Comparison of ENCODE assay signal across 8 mouse cellular contexts in genomic region chr3:144801861-144802260, GRCm38 (mm10). TPM values are rescaled to one million over a fixed set of nuclear protein-coding genes. Genes with fewer than 3 reads are reported as not detected.
DNase-seq lines count a peak whose midpoint lies in the region; ATAC-seq and TF ChIP-seq lines count a peak whose summit lies in the region.
"Had no signal": no experiment of that assay in that cellular context is flagged by ENCODE, and none has a peak within 500 bp of the region (broad histone marks: within the 10 kb centered on the region; RNA-seq: fewer than 3 reads in every experiment).

No protein-coding gene starts in this region.

- no peaks in the 10 kb centered on the region for H3K9me3 ChIP-seq in hindbrain, embryonic 11.5 days (ENCODE audit: control insufficient read depth, low read length)
- no peaks in the 10 kb centered on the region for H3K9me3 ChIP-seq in hindbrain, embryonic 16.5 days (ENCODE audit: control insufficient read depth, low read length)
- H3K9me3 ChIP-seq in limb, embryonic 11.5 days (ENCODE audit: control insufficient read depth, low read length), result no peaks in the 10 kb centered on the region

- H3K36me3 ChIP-seq in hindbrain, embryonic 11.5 days (ENCODE audit: control insufficient read depth, insufficient read depth, low read length), result no peaks in the 10 kb centered on the region
- H3K36me3 ChIP-seq in hindbrain, embryonic 16.5 days (ENCODE audit: control insufficient read depth, insufficient read depth, low read length), result no peaks in the 10 kb centered on the region
- no peaks in the 10 kb centered on the region for H3K36me3 ChIP-seq in limb, embryonic 11.5 days (ENCODE audit: control insufficient read depth, insufficient read depth, low read length)

- WGBS in hindbrain, embryonic 11.5 days, result 34% methylated on average over 8 of the region's 8 CpGs
- 39% methylated on average over 8 of the region's 8 CpGs for WGBS in hindbrain, embryonic 16.5 days
- WGBS in limb, embryonic 11.5 days, result 32% methylated on average over 8 of the region's 8 CpGs

- TF ChIP-seq CTCF in brain, embryonic 14.5 days (IDR thresholded peaks at IDR 0.05; ENCODE audit: borderline replicate concordance, extremely low read depth, insufficient read depth, insufficient read length), result peak; percentile 34; the same call in 1 of the 2 replicates

- TF ChIP-seq POLR2A in brain, embryonic 14.5 days (IDR thresholded peaks at IDR 0.05; ENCODE audit: borderline replicate concordance, extremely low read depth, insufficient read depth, insufficient read length, poor library complexity, severe bottlenecking), result no peak

- no peaks in the 10 kb centered on the region for H3K27me3 ChIP-seq in hindbrain, embryonic 11.5 days (ENCODE audit: control insufficient read depth, insufficient read depth, low read length)
- no peaks in the 10 kb centered on the region for H3K27me3 ChIP-seq in hindbrain, embryonic 16.5 days (replicated peaks; ENCODE audit: control insufficient read depth, insufficient read depth, low read length)
- no peaks in the 10 kb centered on the region for H3K27me3 ChIP-seq in limb, embryonic 11.5 days (ENCODE audit: control insufficient read depth, insufficient read depth, low read length)

- H3K4me3 ChIP-seq in hindbrain, embryonic 11.5 days (ENCODE audit: low read depth, low read length), result no peak overlapping the region
- no peak overlapping the region for H3K4me3 ChIP-seq in hindbrain, embryonic 16.5 days (ENCODE audit: low read length)
- H3K4me3 ChIP-seq in limb, embryonic 11.5 days (ENCODE audit: low read depth, low read length), result no peak overlapping the region

- 0 out of 2 replicates have a peak, but pooled peaks have one; percentile 43 for ATAC-seq in hindbrain, embryonic 11.5 days (ENCODE audit: low FRiP score)
- ATAC-seq in hindbrain, embryonic 16.5 days, result no peak
- ATAC-seq in limb, embryonic 11.5 days (ENCODE audit: insufficient number of reproducible peaks, low FRiP score, low TSS enrichment, low read depth), result no peak

- no peak overlapping the region for H3K4me2 ChIP-seq in hindbrain, embryonic 11.5 days (replicated peaks; ENCODE audit: low read depth, low read length)
- no peak overlapping the region for H3K4me2 ChIP-seq in hindbrain, embryonic 16.5 days (ENCODE audit: low read length)
- no peak overlapping the region for H3K4me2 ChIP-seq in limb, embryonic 11.5 days (ENCODE audit: low read depth, severe bottlenecking)

- H3K27ac ChIP-seq in hindbrain, embryonic 11.5 days (ENCODE audit: low read depth, low read length), result no peak overlapping the region
- H3K27ac ChIP-seq in hindbrain, embryonic 16.5 days (ENCODE audit: low read depth, low read length), result no peak overlapping the region
- H3K27ac ChIP-seq in limb, embryonic 11.5 days (replicated peaks; ENCODE audit: low read depth, low read length), result no peak overlapping the region
- H3K27ac ChIP-seq: macrophage had no signal

- peak; percentile 63 for DNase-seq in hindbrain, embryonic 11.5 days (ENCODE audit: low spot score)
- DNase-seq in thymus, postnatal 0 days (ENCODE audit: low spot score), result peak; percentile 6
- DNase-seq in thymus, postnatal 14 days, result no peak
- peak; percentile 46 for DNase-seq in brain, embryonic 14.5 days (ENCODE audit: low read depth)
- DNase-seq in limb, embryonic 11.5 days (ENCODE audit: low spot score), result peak; percentile 71
- no peak for DNase-seq in natural killer cell, adult 2 months (ENCODE audit: low spot score in 2 of 2)

- no peak overlapping the region for H3K9ac ChIP-seq in hindbrain, embryonic 11.5 days (ENCODE audit: low read depth, low read length)
- H3K9ac ChIP-seq in hindbrain, embryonic 16.5 days (ENCODE audit: low read depth, low read length), result no peak overlapping the region
- no peak overlapping the region for H3K9ac ChIP-seq in limb, embryonic 11.5 days (ENCODE audit: low read length)

- no peaks in the 10 kb centered on the region for H3K4me1 ChIP-seq in hindbrain, embryonic 11.5 days (replicated peaks; ENCODE audit: control insufficient read depth, insufficient read depth, low read length)
- no peaks in the 10 kb centered on the region for H3K4me1 ChIP-seq in hindbrain, embryonic 16.5 days (ENCODE audit: control insufficient read depth, insufficient read depth, low read depth, low read length)
- H3K4me1 ChIP-seq in limb, embryonic 11.5 days (ENCODE audit: control insufficient read depth, insufficient read depth, low read length), result no peaks in the 10 kb centered on the region

RNA-seq across cellular contexts. Expression of gene Clca3a2, which starts 17.4 kb away (rescaled TPM):
- polyA plus RNA-seq in hindbrain, embryonic 11.5 days (2014; fragmentation: Nextera tagmentation; extraction: Ambion mirVana), result 0.29 TPM in 1 of 2 replicates, not detected in the other
- 0.04 TPM in 1 of 2 replicates, not detected in the other for polyA plus RNA-seq in hindbrain, embryonic 16.5 days (2015; fragmentation: Nextera tagmentation; extraction: Ambion mirVana)
- 1.1 and 1.3 TPM in 2 replicates for polyA plus RNA-seq in thymus, postnatal 0 days (2015; fragmentation: Nextera tagmentation; extraction: Ambion mirVana)
- 0.11 and 0.14 TPM in 2 replicates for polyA plus RNA-seq in brain, embryonic 14.5 days (2012; rRNA removed)
- polyA plus RNA-seq in limb, embryonic 11.5 days (2014; fragmentation: Nextera tagmentation; extraction: Ambion mirVana), result not detected in 2 replicates
- polyA plus RNA-seq: macrophage had no signal

RNA-seq across cellular contexts. Expression of gene Clca3a1, which starts 41.1 kb away (rescaled TPM):
- 0.06 TPM in 1 of 2 replicates, not detected in the other for polyA plus RNA-seq in hindbrain, embryonic 11.5 days (2014; fragmentation: Nextera tagmentation; extraction: Ambion mirVana)
- 0.26 and 0.31 TPM in 2 replicates for polyA plus RNA-seq in hindbrain, embryonic 16.5 days (2015; fragmentation: Nextera tagmentation; extraction: Ambion mirVana)
- 0.65 and 0.68 TPM in 2 replicates for polyA plus RNA-seq in thymus, postnatal 0 days (2015; fragmentation: Nextera tagmentation; extraction: Ambion mirVana)
- 0.34 and 0.54 TPM in 2 replicates for polyA plus RNA-seq in brain, embryonic 14.5 days (2012; rRNA removed)
- 0.11 TPM in 1 of 2 replicates, not detected in the other for polyA plus RNA-seq in limb, embryonic 11.5 days (2014; fragmentation: Nextera tagmentation; extraction: Ambion mirVana)
- polyA plus RNA-seq: macrophage had no signal

RNA-seq across cellular contexts. Expression of gene Clca3b, which starts 47.3 kb away (rescaled TPM):
- polyA plus RNA-seq in hindbrain, embryonic 11.5 days (2014; fragmentation: Nextera tagmentation; extraction: Ambion mirVana), result not detected in 2 replicates
- not detected in 2 replicates for polyA plus RNA-seq in hindbrain, embryonic 16.5 days (2015; fragmentation: Nextera tagmentation; extraction: Ambion mirVana)
- polyA plus RNA-seq in thymus, postnatal 0 days (2015; fragmentation: Nextera tagmentation; extraction: Ambion mirVana), result 0.84 and 1.0 TPM in 2 replicates
- not detected in 2 replicates for polyA plus RNA-seq in brain, embryonic 14.5 days (2012; rRNA removed)
- 0.07 TPM in 1 of 2 replicates, not detected in the other for polyA plus RNA-seq in limb, embryonic 11.5 days (2014; fragmentation: Nextera tagmentation; extraction: Ambion mirVana)
- polyA plus RNA-seq: macrophage had no signal

Comparison
In these comparisons a context has a peak if more than half of its experiments do, and no peak if none do; other contexts are left out.
1. DNase-seq: peak in hindbrain, embryonic 11.5 days (single experiment), thymus, postnatal 0 days (single experiment), brain, embryonic 14.5 days (single experiment) and limb, embryonic 11.5 days (single experiment); none in thymus, postnatal 14 days (single experiment) and natural killer cell, adult 2 months (0 of 2).